Mouse (Mus musculus) ES-E14 (cell line): ENCODE measurements at regions not wholly inside any gene's neighbourhood (a gene's known extent, or its start where the extent isn't known, plus 50 kb on each side); places are given as distances from the start of the nearest gene placed in this dataset.

Source experiments
- DNase-seq: peaks from one replicate; pipeline ENCODE4 v3.0.0-alpha.2; 2013; ENCODE audit warnings: low read depth, low spot score
- H3K27ac ChIP-seq: 2 replicates; pipeline ENCODE4 v1.5.1; 2012; ENCODE audit warnings: low read depth, mild to moderate bottlenecking, low read length, moderate library complexity, mixed read lengths; ENCODE audit not compliant: poor library complexity, insufficient read depth, severe bottlenecking
- H3K36me3 ChIP-seq: 2 replicates; pipeline ENCODE4 v1.6.1; 2012; ENCODE audit warnings: mild to moderate bottlenecking, low read length, moderate library complexity, mixed read lengths; ENCODE audit not compliant: control insufficient read depth, poor library complexity, insufficient read depth, severe bottlenecking
- H3K4me1 ChIP-seq, 2 experiments: fragments of 150-350 bp in 1 of 2; sonication (generic) in 1 of 2; 2 replicates each; pipeline ENCODE4 v1.6.1; 2012; ENCODE audit warnings: low read length in 2 of 2, mild to moderate bottlenecking in 1 of 2, mixed read lengths in 1 of 2; ENCODE audit not compliant: control insufficient read depth in 2 of 2, insufficient read depth in 2 of 2, poor library complexity in 1 of 2
- H3K4me3 ChIP-seq, 2 experiments: fragments of 150-350 bp in 1 of 2; sonication (generic) in 1 of 2; 2 replicates each; pipeline ENCODE4 v1.5.1; 2012; ENCODE audit warnings: low read length in 2 of 2, low read depth in 1 of 2, mild to moderate bottlenecking in 1 of 2, mixed read lengths in 1 of 2; ENCODE audit not compliant: insufficient read depth in 1 of 2, poor library complexity in 1 of 2, severe bottlenecking in 1 of 2
- H3K9ac ChIP-seq: 2 replicates; pipeline ENCODE4 v1.6.1; 2012; ENCODE audit warnings: low read depth, mild to moderate bottlenecking, low read length, mixed read lengths; ENCODE audit not compliant: poor library complexity, insufficient read depth, severe bottlenecking
- H3K9me3 ChIP-seq: fragments of 150-350 bp; sonication (generic); 2 replicates; pipeline ENCODE4 v1.6.1; 2012; ENCODE audit warnings: low read depth, mild to moderate bottlenecking, low read length; ENCODE audit not compliant: control insufficient read depth, insufficient read depth
- CHD2 ChIP-seq: IDR thresholded peaks from 2 replicates; pipeline ENCODE4 v1.6.1; 2014; ENCODE audit warnings: mild to moderate bottlenecking, low read depth, low read length, inconsistent platforms
- HCFC1 ChIP-seq: IDR thresholded peaks from 2 replicates; pipeline ENCODE4 v1.6.1; 2012; ENCODE audit warnings: low read length, inconsistent platforms, borderline replicate concordance; ENCODE audit not compliant: insufficient read depth
- MAFK ChIP-seq: IDR thresholded peaks from 2 replicates; pipeline ENCODE4 v1.6.1; 2014; ENCODE audit warnings: mild to moderate bottlenecking, low read depth, low read length, inconsistent platforms; ENCODE audit not compliant: insufficient read depth
- ZC3H11A ChIP-seq: IDR thresholded peaks from 2 replicates; pipeline ENCODE4 v1.6.1; 2012; ENCODE audit warnings: low read depth, mild to moderate bottlenecking, inconsistent platforms, low read length, borderline replicate concordance
- ZNF384 ChIP-seq: IDR thresholded peaks from 2 replicates; pipeline ENCODE4 v1.6.1; 2012; ENCODE audit warnings: low read depth, low read length, inconsistent platforms
- in situ Hi-C, 2 experiments: fragments of 600-800 bp; cut with MboI; formaldehyde crosslinking; loops; one replicate each; pipeline ENCODE4 v1.15.1; 2025; ENCODE audit warnings: low sequenced_read_pairs in 2 of 2, inconsistent platforms in 1 of 2; ENCODE audit not compliant: unreplicated experiment in 2 of 2

DNA sequence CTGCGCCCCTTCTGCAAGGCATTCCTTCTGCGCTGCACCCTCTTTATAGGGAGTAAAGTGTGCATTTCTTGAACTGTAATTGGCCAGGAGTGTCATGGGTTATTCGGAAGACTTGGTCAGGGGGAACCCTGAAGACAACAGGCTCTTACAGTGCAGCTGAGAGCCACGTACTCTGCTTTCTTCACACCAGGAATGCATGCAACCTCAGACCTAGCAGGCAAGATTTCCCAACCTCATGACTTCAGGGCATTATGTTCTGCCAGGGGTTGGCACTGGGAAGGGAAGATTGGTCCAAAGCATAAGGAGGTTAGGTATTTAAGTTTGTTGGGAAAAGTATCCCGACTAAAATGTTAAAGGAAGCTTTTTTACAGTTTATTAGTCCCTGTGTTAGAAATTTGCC lies 66.9 kb upstream of the Fbxo11 start:
- H3K27ac ChIP-seq, result no peak overlapping the region
- no peaks in the 10 kb centered on the region for H3K36me3 ChIP-seq
- no peaks in the 10 kb centered on the region; a peak in 2 of 4 replicates for H3K4me1 ChIP-seq
- H3K9ac ChIP-seq, result no peak overlapping the region
- DNase-seq, result no peak
- TF ChIP-seq ZNF384 (no peak), HCFC1 (no peak), ZC3H11A (no peak), MAFK (no peak), CHD2 (no peak)
- no peaks in the 10 kb centered on the region for H3K9me3 ChIP-seq
- in situ Hi-C loops, result no loop called here
- no peak overlapping the region for H3K4me3 ChIP-seq

DNA sequence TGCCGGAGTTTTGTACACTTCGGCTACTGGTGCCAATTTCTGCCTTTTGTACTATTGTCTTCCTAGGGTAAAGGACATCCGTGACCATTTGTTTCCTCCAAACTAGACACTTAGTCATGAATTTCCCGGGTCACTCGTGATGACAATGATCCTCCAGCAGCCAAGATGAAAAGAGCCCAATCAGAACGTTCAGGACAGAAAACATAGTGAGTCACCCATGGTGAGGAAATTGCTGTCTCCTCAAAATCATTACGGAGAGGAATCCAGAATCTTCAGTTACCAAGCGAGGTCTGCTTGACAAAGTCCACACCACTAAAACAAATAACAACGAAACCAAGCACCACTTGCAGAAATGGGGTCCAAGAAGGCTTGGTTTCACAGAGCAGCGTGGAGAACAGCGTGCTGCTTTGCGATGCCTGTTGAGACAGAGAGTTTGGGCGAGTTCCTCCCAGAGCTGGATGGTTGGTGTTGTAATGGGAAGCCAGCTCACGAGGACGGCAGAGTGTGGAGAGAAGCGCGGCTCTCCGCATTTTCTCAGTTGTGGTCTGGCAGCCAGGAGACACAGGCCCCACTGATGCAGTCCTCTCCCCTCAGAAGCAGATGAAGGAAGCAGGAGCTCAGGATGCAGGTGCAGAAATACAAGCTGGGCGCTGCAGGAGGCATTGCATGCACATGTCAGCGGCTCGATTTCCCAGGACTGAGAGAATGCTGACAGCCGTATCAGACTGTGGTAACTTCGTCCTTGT lies 67.7 kb upstream of the Fbxo11 start:
- Histone ChIP-seq H3K9me3 (no peaks in the 10 kb centered on the region), H3K27ac (no peak overlapping the region), H3K4me1 (no peaks in the 10 kb centered on the region; a peak in 2 of 4 replicates), H3K4me3 (no peak overlapping the region), H3K9ac (no peak overlapping the region), H3K36me3 (no peaks in the 10 kb centered on the region)
- no peak for DNase-seq
- in situ Hi-C loops, result no loop called here
- TF ChIP-seq ZC3H11A (no peak), MAFK (no peak), CHD2 (no peak), ZNF384 (no peak), HCFC1 (no peak)

DNA sequence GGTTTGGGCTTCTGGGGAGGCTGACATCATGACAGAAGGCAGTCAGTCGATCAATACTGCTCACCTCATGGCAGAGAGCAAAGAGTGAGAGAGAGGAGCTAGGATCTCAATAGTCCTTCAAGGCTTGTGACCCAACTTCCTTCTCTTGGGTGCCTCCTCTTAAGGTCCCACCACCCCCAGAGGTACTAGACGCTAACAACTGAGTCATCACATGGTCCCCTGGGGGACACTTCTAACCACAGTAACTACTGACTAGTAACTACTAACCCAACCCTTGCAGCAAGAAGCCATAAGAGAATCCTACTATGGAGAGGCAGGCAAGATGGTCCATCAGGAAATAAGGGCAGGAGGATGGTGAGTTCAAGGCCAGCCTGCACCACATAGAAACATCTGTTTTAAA lies 69.5 kb upstream of the Fbxo11 start:
- Histone ChIP-seq H3K4me1 (no peaks in the 10 kb centered on the region; a peak in 2 of 4 replicates), H3K9me3 (no peaks in the 10 kb centered on the region), H3K27ac (no peak overlapping the region), H3K9ac (no peak overlapping the region), H3K36me3 (no peaks in the 10 kb centered on the region), H3K4me3 (no peak overlapping the region)
- TF ChIP-seq ZC3H11A (no peak), ZNF384 (no peak), MAFK (no peak), HCFC1 (no peak), CHD2 (no peak)
- in situ Hi-C loops, result no loop called here
- no peak for DNase-seq

DNA sequence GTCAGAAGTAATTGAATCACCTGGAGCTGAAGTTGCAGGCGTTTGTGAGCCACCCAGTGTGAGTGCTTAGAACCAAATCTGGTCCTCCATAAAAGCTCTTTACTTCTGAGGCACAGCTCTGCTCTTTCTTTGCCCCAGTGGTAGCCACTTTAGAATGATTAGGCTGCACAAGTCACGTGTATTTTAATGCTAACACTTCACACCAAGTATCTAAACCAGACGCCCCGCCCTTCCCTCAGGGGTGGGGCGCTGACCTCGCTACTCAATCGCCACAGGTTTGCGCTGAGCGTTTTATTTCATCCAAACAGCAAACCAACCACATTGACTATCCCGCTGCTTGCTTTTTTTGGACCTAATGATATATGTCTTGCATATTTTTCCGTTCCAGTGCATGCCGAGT lies 76.4 kb upstream of the Fbxo11 start:
- TF ChIP-seq HCFC1 (no peak), ZNF384 (no peak), ZC3H11A (no peak), MAFK (no peak), CHD2 (no peak)
- no peak overlapping the region for H3K9ac ChIP-seq
- no peak overlapping the region for H3K27ac ChIP-seq
- in situ Hi-C loops, result no loop called here
- no peaks in the 10 kb centered on the region for H3K9me3 ChIP-seq
- DNase-seq, result peak; percentile 55
- peak overlapping the region in 1 of 2 experiments; percentile 43; a peak in 1 of 4 replicates for H3K4me3 ChIP-seq
- no peaks in the 10 kb centered on the region for H3K36me3 ChIP-seq
- peaks cover 2 to 4% of the 10 kb centered on the region in 2 experiments; a peak in 1 of 4 replicates for H3K4me1 ChIP-seq
